Mouse (Mus musculus) stomach, postnatal 0 days (tissue): ENCODE data around the gene Kif1bp. TPM values are rescaled to one million over a fixed set of nuclear protein-coding genes. Genes with fewer than 3 reads are reported as not detected.
A peak's percentile ranks its signal among the peaks of the same experiment; 100 is the strongest.

Experiments
- ATAC-seq: fragments of 200-750 bp; cut with Nextera tagmentation; 2 replicates; pipeline ENCODE4 v1.8.0; 2017; ENCODE audit not compliant: low FRiP score, low TSS enrichment
- DNase-seq: peaks from one replicate; pipeline ENCODE4 v3.0.0-alpha.2; 2016; ENCODE audit warnings: low spot score
- H3K27ac ChIP-seq: fragments of 300-500 bp; sonication (generic); replicated peaks from 2 replicates; pipeline ENCODE4 v1.5.1; 2014; ENCODE audit warnings: mild to moderate bottlenecking, control low read depth
- H3K27me3 ChIP-seq: fragments of 300-500 bp; sonication (generic); 2 replicates; pipeline ENCODE4 v1.6.1; 2014; ENCODE audit warnings: low read length; ENCODE audit not compliant: control insufficient read depth, insufficient read depth
- H3K36me3 ChIP-seq: fragments of 300-500 bp; sonication (generic); 2 replicates; pipeline ENCODE4 v1.6.1; 2014; ENCODE audit warnings: low read length, mixed read lengths; ENCODE audit not compliant: control insufficient read depth, insufficient read depth
- H3K4me1 ChIP-seq: fragments of 300-500 bp; sonication (generic); replicated peaks from 2 replicates; pipeline ENCODE4 v1.6.1; 2014; ENCODE audit warnings: antibody characterized with exemption; ENCODE audit not compliant: control insufficient read depth, insufficient read depth
- H3K4me2 ChIP-seq: fragments of 300-500 bp; sonication (generic); replicated peaks from 2 replicates; pipeline ENCODE4 v1.6.1; 2014; ENCODE audit warnings: low read depth, mild to moderate bottlenecking, control low read depth, moderate library complexity
- H3K4me3 ChIP-seq: fragments of 300-500 bp; sonication (generic); 2 replicates; pipeline ENCODE4 v1.5.1; 2014; ENCODE audit warnings: low read depth, low read length, control low read depth
- H3K9ac ChIP-seq: fragments of 300-500 bp; sonication (generic); 2 replicates; pipeline ENCODE4 v1.6.1; 2014; ENCODE audit warnings: mild to moderate bottlenecking, low read length, control low read depth, mixed read lengths
- H3K9me3 ChIP-seq: fragments of 300-500 bp; sonication (generic); 2 replicates; pipeline ENCODE4 v1.6.1; 2016; ENCODE audit warnings: low read length; ENCODE audit not compliant: control insufficient read depth
- CTCF ChIP-seq: IDR thresholded peaks from 2 replicates; pipeline ENCODE4 v1.5.1; 2016; ENCODE audit warnings: antibody characterized with exemption, low read depth, mild to moderate bottlenecking, moderate library complexity
- EP300 ChIP-seq: optimal IDR thresholded peaks from 2 replicates; pipeline ENCODE3; 2016; ENCODE audit warnings: antibody characterized with exemption
- WGBS: fragments of 180-500 bp; shearing (Covaris S2); extraction: QIAGEN DNeasy Blood & Tissue Kit; methylation state at CpG from one replicate; pipeline ENCODE4 v1.1.7; 2014; 5-methylcytosine and 5-hydroxymethylcytosine counted together
- polyA plus RNA-seq: library from polyadenylated mRNA; unstranded; fragments of >200 nt; fragmentation: Nextera tagmentation; extraction: Ambion mirVana; gene quantifications from 2 replicates; pipeline ENCODE4 v1.2.1, GENCODE M21; 2015

Kif1bp gene
- polyA plus RNA-seq, 1 experiment from 2014 or later: 16.4 TPM

DNA sequence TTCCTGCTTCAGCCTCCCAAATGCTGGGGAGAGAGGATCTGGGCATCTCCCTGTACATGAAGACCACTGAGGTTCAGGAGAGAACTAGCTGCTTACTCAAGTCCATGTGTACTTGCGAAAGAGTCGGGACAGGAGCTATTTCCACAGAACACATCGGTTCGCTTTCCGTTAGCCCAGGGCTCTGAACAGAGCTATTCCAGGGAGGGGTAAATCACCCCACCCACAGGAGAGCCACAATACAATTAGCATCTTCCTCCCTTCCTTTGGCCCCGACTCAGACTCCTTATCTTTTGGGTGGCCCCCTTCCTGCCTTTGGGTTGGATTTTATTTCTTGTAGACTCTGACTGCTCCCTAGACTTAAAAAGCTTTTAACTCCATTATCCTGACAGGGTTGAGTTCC is 60.7 kb downstream of the Kif1bp start:
- no peaks in the 10 kb centered on the region for H3K9me3 ChIP-seq
- no peaks in the 10 kb centered on the region for H3K27me3 ChIP-seq
- no peak overlapping the region for H3K9ac ChIP-seq
- TF ChIP-seq EP300 (no peak), CTCF (no peak)
- no peaks in the 10 kb centered on the region for H3K36me3 ChIP-seq
- H3K27ac ChIP-seq: no peak overlapping the region
- ATAC-seq: no peak
- no peaks in the 10 kb centered on the region for H3K4me1 ChIP-seq
- WGBS: 80% methylated on average over 6 of the region's 6 CpGs
- H3K4me2 ChIP-seq: no peak overlapping the region
- no peak for DNase-seq
- no peak overlapping the region for H3K4me3 ChIP-seq

- H3K27me3 ChIP-seq: no peaks in the 10 kb centered on the region
Measured at GRCm38 (mm10) chr10:62512855-62513254, 65.4 kb downstream of the Kif1bp start.

DNA sequence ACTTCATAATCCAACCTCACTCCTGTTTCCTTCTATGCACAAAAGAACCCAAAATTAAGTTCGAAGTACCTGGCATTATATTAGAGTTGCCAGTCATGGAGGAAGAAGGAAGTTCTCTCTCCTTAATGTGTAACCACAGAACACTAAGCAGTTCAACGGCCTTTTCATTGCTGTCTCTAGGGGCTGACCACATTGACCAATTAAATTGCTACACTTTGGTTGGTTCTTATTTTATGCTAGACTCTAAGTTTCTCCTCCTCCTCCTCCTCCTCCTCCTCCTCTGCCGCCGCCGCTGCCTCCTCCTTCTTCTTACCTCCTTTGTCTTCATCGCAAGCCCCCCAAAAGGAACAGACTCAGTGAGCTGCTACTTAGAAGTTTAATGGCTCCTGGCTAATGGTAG is 66.7 kb downstream of the Kif1bp start:
- Histone ChIP-seq H3K4me1 (no peaks in the 10 kb centered on the region; the same call in 1 of the 2 replicates), H3K36me3 (no peaks in the 10 kb centered on the region), H3K27me3 (no peaks in the 10 kb centered on the region), H3K4me2 (no peak overlapping the region), H3K9me3 (no peaks in the 10 kb centered on the region), H3K4me3 (no peak overlapping the region), H3K27ac (no peak overlapping the region), H3K9ac (no peak overlapping the region)
- WGBS: 79% methylated on average over 6 of the region's 6 CpGs
- no peak for TF ChIP-seq CTCF
- no peak for TF ChIP-seq EP300
- DNase-seq (no peak), ATAC-seq (no peak)

More at GRCm38 (mm10) chr10:62512855-62513254, 65.4 kb downstream of the Kif1bp start:
- Histone ChIP-seq H3K9me3 (no peaks in the 10 kb centered on the region), H3K27ac (no peak overlapping the region), H3K4me1 (no peaks in the 10 kb centered on the region), H3K36me3 (no peaks in the 10 kb centered on the region), H3K4me3 (no peak overlapping the region), H3K4me2 (no peak overlapping the region), H3K9ac (no peak overlapping the region)
- DNase-seq (no peak), ATAC-seq (no peak)
- WGBS: 93% methylated on average over 4 of the region's 4 CpGs
- TF ChIP-seq EP300 (no peak), CTCF (no peak)

DNA sequence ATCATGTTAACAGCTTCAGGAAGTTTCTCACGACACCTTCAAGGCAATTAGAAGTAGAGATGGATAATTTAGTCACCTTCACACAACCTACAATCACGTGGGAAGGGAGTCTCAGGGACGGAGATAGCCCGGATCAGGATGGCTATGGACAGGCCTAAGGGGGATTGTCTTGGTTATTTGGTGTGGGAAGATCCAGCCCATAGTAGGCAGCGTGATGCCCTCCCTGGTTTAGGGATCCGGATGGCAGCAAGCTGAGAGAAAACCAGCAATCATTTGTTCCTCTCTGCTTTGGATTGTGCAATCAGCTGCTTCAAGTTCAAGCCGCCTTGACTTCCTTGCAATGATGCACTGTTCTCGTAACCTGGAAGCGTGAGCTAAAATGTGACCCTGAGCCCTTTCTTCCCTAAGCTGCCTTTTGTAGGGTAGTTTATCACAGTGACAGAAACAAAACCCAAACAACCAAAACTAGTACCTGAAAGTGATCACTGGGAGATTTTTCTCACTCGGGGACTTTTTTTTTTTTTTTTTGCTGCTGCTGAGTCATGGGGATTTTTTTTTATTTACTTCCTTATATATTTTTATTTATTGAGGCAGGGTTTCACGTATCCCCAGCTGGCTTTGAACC is 69.1 kb downstream of the Kif1bp start:
- H3K36me3 ChIP-seq: no peaks in the 10 kb centered on the region
- H3K27ac ChIP-seq: no peak overlapping the region
- ATAC-seq (no peak), DNase-seq (no peak)
- H3K9ac ChIP-seq: no peak overlapping the region
- H3K4me3 ChIP-seq: no peak overlapping the region
- H3K27me3 ChIP-seq: no peaks in the 10 kb centered on the region
- H3K9me3 ChIP-seq: no peaks in the 10 kb centered on the region
- WGBS: 60% methylated on average over 11 of the region's 11 CpGs
- no peaks in the 10 kb centered on the region; the same call in 1 of the 2 replicates for H3K4me1 ChIP-seq
- H3K4me2 ChIP-seq: no peak overlapping the region
- TF ChIP-seq CTCF (no peak), EP300 (no peak)

DNA sequence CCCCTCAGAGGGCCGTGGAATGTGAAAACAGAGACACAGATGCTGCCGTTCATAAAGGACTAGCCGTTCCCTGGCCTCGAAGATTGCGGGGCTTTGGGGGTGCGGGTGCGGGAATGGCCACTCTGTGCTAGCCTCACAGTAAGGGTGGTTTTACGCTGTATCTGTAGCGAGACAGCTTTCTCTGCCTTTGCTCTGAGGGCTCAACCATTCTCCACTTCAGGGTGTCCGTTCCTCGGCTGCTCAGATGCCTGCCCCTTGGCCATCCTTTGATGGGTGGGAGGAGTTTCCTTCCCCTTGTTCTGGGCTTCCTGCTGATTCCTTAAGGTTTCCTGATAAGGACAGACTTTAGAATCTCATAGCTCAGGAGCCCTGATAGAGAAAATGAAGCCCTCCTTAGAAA is 69.8 kb downstream of the Kif1bp start:
- H3K4me3 ChIP-seq: peak overlapping the region; percentile 1
- TF ChIP-seq CTCF (no peak), EP300 (no peak)
- peak overlapping the region; percentile 53; the same call in 1 of the 2 replicates for H3K27ac ChIP-seq
- no peaks in the 10 kb centered on the region for H3K27me3 ChIP-seq
- H3K9me3 ChIP-seq: no peaks in the 10 kb centered on the region
- H3K36me3 ChIP-seq: no peaks in the 10 kb centered on the region
- DNase-seq (no peak), ATAC-seq (no peak)
- H3K9ac ChIP-seq: peak overlapping the region; percentile 18; the same call in 1 of the 2 replicates
- 8% methylated on average over 11 of the region's 11 CpGs for WGBS
- H3K4me1 ChIP-seq: no peaks in the 10 kb centered on the region; the same call in 1 of the 2 replicates
- peak overlapping the region; percentile 36 for H3K4me2 ChIP-seq

DNA sequence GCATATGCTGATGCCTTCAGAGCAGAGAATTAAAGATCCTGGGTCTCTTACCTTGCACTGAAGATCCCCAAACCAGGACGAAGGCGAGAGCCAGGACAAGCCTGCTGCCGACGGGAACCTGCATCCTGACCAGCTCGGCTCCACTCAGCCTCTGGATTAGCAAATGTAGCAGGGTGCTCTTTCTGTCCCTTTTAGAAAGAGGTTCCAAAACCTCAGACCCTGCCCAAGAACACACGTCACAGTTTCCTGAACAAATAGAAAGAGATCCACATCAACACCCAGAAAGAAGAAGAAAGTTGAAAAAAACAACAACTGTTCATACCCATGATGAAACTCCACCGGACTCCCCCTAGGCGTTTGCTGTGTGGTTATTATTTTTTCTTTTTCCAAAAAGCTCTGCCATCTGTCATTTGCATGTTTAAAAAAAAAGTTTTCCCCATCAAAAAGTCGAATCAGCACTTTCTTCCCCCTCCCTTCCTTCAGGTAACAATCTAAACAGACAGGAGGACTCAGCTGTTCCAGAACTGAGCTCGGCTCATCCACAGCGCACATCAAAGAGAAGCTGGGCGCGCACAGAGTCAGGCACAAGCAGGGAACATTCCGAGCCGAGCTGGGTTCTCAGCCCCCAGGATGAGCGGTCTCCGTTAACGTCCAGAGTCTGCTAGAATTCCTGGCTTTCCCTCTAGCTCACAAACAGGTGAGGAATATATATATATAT is 70.5 kb downstream of the Kif1bp start:
- TF ChIP-seq CTCF (no peak), EP300 (no peak)
- H3K27ac ChIP-seq: no peak overlapping the region
- H3K4me1 ChIP-seq: no peaks in the 10 kb centered on the region; the same call in 1 of the 2 replicates
- H3K9ac ChIP-seq: peak overlapping the region; percentile 18; the same call in 1 of the 2 replicates
- WGBS: 8% methylated on average over 18 of the region's 18 CpGs
- H3K9me3 ChIP-seq: no peaks in the 10 kb centered on the region
- DNase-seq: no peak
- ATAC-seq: no peak
- no peaks in the 10 kb centered on the region for H3K36me3 ChIP-seq
- peak overlapping the region; percentile 1 for H3K4me3 ChIP-seq
- peak overlapping the region; percentile 36 for H3K4me2 ChIP-seq
- H3K27me3 ChIP-seq: no peaks in the 10 kb centered on the region
